Mouse (Mus musculus): ENCODE measurements at regions not wholly inside any gene's neighbourhood (a gene's known extent, or its start where the extent isn't known, plus 50 kb on each side); places are given as distances from the start of the nearest gene placed in this dataset.
"Not testable (repeated sequence)": the region's sequence is repeated elsewhere in the genome, so short reads cannot be mapped to it uniquely, and the experiment has no call there.

DNA sequence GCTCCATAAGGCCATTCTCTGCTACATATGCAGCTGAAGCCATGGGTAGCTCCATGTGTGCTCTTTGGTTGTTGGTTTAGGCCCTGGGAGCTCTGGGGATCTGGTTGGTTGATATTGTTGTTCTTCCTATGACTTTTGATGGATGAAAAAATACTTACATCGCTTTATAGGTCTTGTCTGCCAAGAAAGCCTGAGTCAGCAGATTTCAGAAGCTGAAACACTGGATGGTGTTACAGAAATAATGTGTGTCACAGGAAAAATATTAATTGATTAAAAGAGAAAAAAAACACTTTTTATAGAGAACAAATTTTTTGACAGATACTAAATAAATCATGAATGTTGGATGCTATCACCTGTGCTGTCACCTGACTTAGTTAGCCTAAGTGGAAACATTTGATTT, 52.4 kb upstream of the Plxna2 start:
- intact Hi-C loops (cut with DNase I) = no loop called here
- DNase-seq = no peak

- DNase-seq = no peak
- intact Hi-C loops (cut with DNase I) = no loop called here
Measured at GRCm38 (mm10) chr1:194563946-194564345, 54.1 kb upstream of the Plxna2 start.

- intact Hi-C loops (cut with DNase I) = no loop called here
Measured at GRCm38 (mm10) chr1:194561098-194561497, 56.9 kb upstream of the Plxna2 start.

DNA sequence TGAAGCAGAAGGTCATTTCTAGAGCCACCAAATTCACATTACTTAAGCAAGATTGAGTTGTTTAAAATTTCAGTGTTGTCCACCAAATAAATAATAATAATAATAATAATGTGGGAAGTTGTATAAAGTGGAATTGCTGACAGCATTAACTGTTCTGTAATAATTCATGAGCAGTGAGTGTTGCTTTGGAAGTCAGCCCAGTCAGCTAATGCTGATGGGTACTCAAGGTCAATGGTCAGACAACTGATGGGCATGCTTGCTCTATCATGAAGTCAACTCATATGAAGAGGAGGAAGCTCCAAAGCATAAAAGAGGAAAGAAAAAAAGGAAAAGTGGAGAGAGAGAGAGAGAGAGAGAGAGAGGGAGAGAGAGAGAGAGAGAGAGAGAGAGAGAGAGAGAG, 69.4 kb upstream of the Plxna2 start:
- intact Hi-C loops (cut with DNase I) = no loop called here
- no peak for DNase-seq

More at GRCm38 (mm10) chr1:194561098-194561497, 56.9 kb upstream of the Plxna2 start:
- no peak for DNase-seq

DNA sequence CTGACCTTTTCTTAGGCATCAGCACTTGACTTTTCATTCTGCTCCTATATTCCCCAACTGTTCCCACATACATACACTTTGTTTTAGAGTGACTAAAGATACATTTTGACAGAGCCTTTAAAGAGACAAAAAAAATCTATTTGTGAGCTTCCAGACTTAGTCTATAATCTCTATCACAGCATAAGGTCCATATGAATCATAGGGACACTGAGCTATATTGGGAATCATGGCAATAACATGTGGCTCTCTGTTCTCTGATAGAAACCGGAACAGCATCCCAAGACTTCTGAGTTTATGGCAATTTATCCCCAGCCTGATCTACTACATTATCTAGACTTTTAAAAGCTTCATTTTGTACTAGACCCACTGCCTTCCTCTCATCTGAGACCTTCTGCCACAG, 69.8 kb upstream of the Plxna2 start:
- intact Hi-C loops (cut with DNase I) = no loop called here
- no peak for DNase-seq

- intact Hi-C loops (cut with DNase I) = no loop called here
- DNase-seq = no peak
Measured at GRCm38 (mm10) chr1:194540923-194541322, 77.1 kb upstream of the Plxna2 start.

DNA sequence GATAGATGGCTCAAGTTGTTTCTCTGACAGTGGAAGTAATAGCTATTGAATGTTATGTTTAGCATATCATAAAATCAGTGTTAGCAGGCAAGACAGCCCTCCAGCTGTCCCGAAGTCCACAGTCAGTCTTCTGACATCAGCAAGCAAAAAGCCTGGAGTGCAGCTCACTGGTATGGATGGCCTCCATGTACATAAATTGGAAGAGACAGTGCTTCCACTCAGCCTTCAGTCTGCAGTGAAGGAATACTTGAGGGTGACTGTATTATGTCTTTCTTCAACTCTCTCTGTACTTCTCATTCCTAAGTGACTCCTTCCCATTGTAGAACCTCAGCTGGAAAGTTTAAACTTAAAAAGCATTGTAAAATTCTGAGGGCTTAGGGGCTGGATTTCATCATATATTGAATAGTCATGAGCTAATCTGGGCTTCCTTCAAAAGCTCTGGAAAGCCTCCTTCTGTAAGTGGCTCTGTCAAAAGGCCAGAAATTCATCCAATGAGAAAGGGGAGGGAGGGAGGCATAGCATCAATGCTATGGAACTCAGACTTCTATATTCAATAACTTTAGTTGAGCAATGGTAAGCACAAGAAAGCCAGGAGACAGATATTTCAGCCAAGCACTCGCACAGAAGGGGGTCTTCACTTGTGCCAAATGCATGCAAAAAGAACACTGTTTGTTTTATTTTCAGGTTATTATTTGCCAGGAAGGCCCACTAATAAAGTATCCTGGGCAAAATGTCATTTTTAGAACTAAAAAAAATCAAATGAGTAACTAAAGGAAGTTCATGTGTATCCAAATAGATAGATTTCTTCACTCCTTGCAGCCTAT, 90.5 kb upstream of the Plxna2 start:
- no peak for DNase-seq
- intact Hi-C loops (cut with DNase I) = no loop called here

- no peak for DNase-seq
- intact Hi-C loops (cut with DNase I) = no loop called here
Measured at GRCm38 (mm10) chr1:194524976-194525375, 93.0 kb upstream of the Plxna2 start.

GRCm38 (mm10) chr1:194521216-194521615, 96.8 kb upstream of the Plxna2 start:
- intact Hi-C loops (cut with DNase I) = no loop called here
- no peak for DNase-seq

DNA sequence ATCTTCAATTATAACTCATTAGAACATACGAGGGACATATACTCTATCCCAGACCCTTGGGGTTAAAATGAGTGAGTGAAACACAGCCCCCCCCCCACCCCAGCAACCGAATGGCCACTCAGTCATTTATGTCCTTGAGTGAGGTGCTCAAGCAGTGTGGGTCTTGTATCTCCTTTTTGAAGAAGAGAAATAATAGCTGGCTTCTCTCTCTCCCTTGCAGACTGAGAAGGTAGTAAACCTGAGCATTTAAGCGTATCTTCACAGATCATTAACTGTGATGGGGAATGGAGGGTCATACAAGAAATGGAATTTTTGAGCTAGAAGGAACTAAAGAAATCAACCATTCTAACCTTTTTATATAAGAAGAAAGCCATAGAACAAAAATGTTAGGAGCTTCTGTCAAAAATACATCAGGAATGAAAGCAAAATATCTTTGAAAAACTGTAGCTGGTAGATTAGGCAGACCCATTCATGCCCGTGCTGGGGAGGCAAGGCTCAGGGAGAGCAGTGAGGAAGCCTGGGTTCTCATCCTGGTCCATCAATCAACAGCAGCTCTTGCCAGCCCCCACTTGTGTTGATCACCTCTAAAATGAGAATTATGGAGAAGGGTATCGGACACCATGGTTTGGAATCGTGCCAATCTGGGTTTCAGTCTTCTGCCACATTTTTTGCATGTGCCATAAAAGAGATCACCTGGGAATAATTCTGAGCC, 98.4 kb upstream of the Plxna2 start:
- intact Hi-C loops (cut with DNase I) = no loop called here
- no peak for DNase-seq

- intact Hi-C loops (cut with DNase I) = no loop called here
- DNase-seq = no peak
Measured at GRCm38 (mm10) chr1:194516136-194516535, 101.9 kb upstream of the Plxna2 start.

DNA sequence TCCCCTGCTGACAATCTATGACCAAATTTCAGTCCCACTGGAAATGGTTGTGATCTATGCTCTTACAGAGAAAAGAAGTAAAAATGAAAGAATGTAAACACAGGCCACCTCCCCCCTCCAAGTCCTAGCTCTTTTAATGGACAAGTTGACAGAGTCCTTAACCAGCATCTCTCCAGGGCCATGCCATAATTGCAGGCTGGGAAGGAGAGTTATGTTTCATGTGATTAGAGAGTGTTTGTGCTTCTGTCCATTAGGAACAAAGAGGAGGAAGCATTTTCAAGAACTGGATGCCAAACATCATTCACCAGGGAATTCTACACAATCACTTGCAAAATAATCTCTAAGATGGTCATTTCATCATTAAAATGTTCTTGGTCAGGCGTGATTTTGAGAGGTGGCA, 109.7 kb upstream of the Plxna2 start:
- DNase-seq = no peak
- intact Hi-C loops (cut with DNase I) = no loop called here

- intact Hi-C loops (cut with DNase I) = no loop called here
Measured at GRCm38 (mm10) chr1:194505826-194506225, 112.2 kb upstream of the Plxna2 start.

GRCm38 (mm10) chr1:194504207-194504606, 113.8 kb upstream of the Plxna2 start:
- intact Hi-C loops (cut with DNase I) = no loop called here
- no peak for DNase-seq

More at GRCm38 (mm10) chr1:194505826-194506225, 112.2 kb upstream of the Plxna2 start:
- no peak for DNase-seq

DNA sequence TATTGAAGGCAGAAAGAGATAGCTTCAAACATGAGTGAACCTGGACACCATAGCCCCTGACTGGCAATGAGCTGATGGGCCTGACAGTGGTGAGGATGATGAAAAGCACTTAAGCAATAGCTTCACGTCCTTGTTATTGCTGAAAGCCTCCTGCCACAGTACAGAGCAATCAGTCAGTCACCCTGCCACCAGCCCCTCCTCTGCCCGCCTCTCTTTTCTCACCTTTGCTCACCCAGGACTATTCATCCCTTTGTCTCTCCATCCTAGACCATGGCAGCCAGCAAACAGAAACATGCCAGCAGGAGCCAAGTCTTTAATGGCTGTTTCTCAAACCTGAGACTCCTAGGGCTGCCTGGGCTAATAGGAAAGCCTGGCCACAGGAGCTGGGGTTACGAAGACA, 114.5 kb upstream of the Plxna2 start:
- intact Hi-C loops (cut with DNase I) = no loop called here
- DNase-seq = no peak

- intact Hi-C loops (cut with DNase I) = no loop called here
Measured at GRCm38 (mm10) chr1:194496424-194496823, 121.6 kb upstream of the Plxna2 start.

DNA sequence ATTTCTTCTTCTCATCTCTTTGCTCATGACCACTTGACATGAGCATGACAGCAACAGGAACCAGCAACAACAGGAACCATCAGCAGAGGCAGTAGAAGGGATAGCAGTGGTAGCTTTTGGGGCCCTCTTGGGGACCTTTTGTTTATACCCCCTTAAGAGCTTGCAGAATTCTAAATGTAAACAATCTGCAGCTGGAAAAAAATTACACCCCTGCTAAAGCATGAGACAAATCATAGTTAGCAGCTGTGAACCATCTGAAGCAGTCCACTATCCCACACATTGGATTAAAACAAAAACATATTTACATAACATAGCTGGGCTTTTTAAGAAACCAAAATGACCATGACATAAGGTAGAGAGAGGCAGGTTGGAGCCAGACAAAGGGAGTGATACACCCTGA, 126.9 kb upstream of the Plxna2 start:
- no peak for DNase-seq
- intact Hi-C loops (cut with DNase I) = no loop called here

More at GRCm38 (mm10) chr1:194496424-194496823, 121.6 kb upstream of the Plxna2 start:
- DNase-seq = no peak

GRCm38 (mm10) chr1:194488126-194488525, 129.9 kb upstream of the Plxna2 start:
- intact Hi-C loops (cut with DNase I) = no loop called here
- DNase-seq = no peak

DNA sequence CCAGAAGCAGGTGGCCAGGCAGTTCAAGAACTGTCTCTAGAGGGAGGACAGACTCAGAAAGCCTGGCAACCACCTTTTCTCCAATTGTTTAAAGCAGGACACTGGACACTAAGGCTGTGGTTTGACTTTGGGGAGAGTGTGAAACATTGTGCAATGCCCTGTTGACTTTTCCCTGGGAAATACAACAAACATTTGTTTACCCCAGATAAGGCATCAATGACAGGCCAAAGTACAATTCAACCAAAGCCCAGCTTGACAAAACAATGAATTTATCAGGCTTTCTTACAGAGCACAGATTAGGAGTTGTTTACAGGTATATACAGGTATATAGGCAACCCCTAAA, 135.3 kb upstream of the Plxna2 start:
- no peak for DNase-seq
- intact Hi-C loops (cut with DNase I) = no loop called here

DNA sequence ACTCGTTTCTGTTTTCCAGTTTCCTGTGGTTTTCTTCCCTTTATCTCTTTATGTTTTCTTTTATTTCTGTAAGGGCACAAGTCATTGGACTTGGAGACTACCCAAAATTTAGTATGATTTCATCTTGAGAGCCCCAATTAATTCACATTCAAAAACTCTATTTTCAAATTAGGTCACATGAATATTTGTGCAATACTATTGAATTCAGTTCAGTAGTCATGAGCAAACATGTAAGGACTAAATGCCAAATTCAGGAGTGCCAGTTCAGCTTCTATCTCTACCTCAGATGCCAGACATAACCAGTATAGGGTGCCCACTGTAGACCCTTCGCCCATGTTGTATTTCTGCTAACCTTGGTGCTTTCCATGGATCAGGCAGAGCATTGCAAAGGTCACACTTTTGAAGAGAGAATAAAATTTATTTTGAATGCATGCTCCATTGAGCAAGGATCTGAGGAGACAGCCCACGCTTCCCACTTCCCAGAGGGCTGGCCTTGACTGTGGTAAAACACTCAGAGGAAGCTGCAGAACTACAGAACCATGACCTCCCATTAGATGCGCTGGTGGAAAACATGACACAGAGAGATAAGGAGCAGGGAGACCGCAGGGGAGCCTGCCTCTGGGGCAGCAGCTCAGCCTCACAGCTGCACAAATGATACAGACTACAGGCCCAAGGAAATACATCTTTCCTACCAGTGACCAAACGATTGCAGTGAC, 135.9 kb upstream of the Plxna2 start:
- intact Hi-C loops (cut with DNase I) = no loop called here
- no peak for DNase-seq

- DNase-seq = not testable (repeated sequence)
- intact Hi-C loops (cut with DNase I) = loop anchor here (10.0 kb wide), 1 partner anchor 674 kb away; no protein-coding TSS in a partner anchor
Measured at GRCm38 (mm10) chr1:194471281-194471680, 146.7 kb upstream of the Plxna2 start.
